Mouse (Mus musculus): ENCODE results near the gene Npy1r.

The Npy1r gene

GRCm38 (mm10) chr8:66696970-66697843, at the start of gene Npy1r:
TSS of gene Npy1r (plus strand) at chr8:66697192.
- peak; percentile 39 for DNase-seq

DNA sequence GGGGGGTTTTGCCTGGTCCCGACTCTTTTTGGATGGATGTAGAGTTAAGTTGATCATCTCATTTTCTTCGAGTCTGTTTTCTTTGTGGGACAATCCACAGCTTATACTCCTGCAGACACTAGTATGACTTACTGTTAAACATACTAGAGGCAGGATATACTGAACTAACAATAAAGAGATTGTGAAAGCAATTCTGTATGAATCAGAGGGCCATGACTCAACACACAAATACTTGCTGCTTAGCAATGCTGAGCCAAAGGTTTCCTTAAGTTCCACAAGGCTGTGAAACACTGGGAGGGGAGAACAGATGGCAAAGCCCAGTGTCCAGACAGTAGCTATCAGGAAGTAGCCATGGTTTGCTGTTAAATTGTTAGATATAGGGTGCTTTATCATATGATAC, 15.7 kb upstream of the Npy1r start:
- no peak for DNase-seq

DNA sequence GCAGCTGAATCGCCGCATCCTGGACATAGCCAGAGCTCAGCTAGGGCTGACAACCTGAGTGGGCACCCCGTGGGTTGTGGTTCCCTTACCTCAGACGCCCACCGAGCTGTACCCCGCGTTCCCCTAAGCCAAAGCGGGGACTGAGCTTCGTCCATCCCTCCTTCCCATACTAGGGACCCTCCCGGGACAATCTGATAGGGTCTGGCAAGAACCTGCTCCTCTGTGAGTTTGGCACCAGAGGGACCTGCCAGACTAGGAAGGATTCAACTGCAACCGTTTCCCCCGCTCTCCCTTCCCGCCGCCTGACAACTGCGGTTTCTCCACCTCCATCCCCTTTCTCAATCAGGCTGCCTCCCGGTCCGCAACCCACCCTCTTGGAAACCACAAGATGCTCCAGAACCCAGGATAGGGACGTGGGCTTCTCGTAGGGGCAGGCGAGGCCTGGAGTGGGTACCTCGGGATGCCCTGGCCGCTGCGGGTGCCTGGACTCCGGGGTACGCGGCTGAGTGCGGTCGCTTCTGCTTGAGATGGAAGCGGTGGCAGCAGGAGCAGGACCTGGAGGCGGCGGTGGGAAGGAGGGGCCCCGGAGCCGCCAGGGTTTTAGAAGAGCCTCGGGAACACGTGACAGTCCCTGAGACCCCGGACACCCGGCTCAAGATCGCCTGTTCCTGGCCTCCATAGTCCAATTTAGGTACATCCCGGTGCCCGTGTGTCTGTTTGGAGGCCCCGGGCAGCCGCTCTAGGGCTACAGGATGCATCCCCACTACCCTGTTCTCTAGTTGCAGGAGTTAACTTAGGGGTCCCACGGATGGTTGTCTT, 9.3 kb upstream of the Npy1r start, which contains the start of gene Npy5r:
Gene Npy5r, minus strand, starts transcription at position 618 of the 819 bp plus-strand sequence.
- no peak for DNase-seq

GRCm38 (mm10) chr8:66688395-66688794, 8.6 kb upstream of the Npy1r start:
- DNase-seq = no peak

DNA sequence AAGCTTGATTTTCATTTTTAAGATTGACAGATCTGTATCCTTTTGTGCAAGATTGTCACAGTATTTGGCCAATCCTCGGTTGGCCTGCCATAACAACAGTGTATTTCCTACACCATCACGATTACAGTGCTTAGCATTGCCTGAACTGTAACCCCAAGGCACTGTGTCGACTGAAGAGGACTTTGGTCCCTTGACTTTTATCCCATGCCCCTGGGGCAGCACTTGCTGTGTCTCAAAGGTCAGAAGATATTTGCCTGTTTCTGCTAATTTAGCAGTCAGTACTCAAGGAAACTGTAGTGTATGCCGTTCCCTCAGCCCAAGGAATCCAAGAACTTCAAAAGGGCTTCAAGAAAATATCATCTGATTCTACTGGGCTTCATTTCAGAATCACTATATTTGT, 8.2 kb upstream of the Npy1r start:
- DNase-seq = no peak

GRCm38 (mm10) chr8:66690402-66690801, 6.6 kb upstream of the Npy1r start:
- DNase-seq = no peak

GRCm38 (mm10) chr8:66698011-66698410, 1.0 kb downstream of the Npy1r start:
- DNase-seq = no peak

DNA sequence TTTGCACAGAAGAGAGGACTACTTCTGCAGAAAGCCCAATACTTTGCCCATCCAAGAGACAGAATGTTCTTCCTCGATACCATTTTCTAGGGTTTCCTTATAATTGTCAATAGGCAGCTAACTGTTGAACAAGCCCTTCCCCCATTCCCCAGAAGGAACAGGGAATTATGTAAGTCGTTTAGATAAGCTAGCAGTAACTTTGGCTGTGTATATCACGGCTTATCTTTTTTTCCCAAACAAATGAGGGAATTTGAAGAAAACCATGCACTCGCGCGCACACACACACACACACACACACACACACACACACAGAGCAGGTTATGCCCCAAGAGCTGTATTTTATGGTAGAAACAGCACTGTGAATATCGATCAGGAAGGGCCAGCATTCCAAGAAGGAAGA, 1.8 kb downstream of the Npy1r start:
- no peak for DNase-seq

- no peak for DNase-seq
Observed at GRCm38 (mm10) chr8:66714324-66714975, 17.5 kb downstream of the Npy1r start.

GRCm38 (mm10) chr8:66722835-66723234, 25.8 kb downstream of the Npy1r start:
- DNase-seq = no peak

GRCm38 (mm10) chr8:66729446-66729845, 32.5 kb downstream of the Npy1r start:
- DNase-seq = no peak

- DNase-seq = no peak
Observed at GRCm38 (mm10) chr8:66731957-66732356, 35.0 kb downstream of the Npy1r start.

- no peak for DNase-seq
Observed at GRCm38 (mm10) chr8:66742359-66742758, 45.4 kb downstream of the Npy1r start.

DNA sequence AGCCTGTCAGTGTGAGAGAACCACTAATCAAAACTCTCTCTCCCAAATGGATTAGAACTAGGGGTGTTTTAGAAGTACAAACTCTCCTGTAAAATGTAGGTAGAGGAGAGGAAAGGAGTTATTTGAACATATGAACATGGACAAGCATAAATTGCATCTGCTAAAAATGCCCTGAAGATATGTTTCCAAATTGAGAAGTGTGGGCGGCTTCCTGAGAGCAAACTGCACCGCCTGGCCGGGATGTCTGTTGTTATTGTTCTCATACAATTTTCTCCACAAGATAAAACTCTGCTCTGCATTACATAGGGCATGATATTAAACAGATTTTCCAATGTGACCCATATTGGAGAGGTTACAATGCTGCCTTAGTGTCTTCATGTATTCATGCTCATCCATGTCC, 48.6 kb downstream of the Npy1r start:
- no peak for DNase-seq

- no peak for DNase-seq
Observed at GRCm38 (mm10) chr8:66751621-66752020, 54.6 kb downstream of the Npy1r start.

- no peak for DNase-seq
Observed at GRCm38 (mm10) chr8:66756161-66756560, 59.2 kb downstream of the Npy1r start.
